Comparison of ENCODE assay signal across 10 mouse cellular contexts in genomic region chr4:136731008-136731609, GRCm38 (mm10).
DNase-seq lines count a peak whose midpoint lies in the region; ATAC-seq and TF ChIP-seq lines count a peak whose summit lies in the region.
"Had no signal": no experiment of that assay in that cellular context is flagged by ENCODE, and none has a peak within 500 bp of the region (broad histone marks: within the 10 kb centered on the region; RNA-seq: fewer than 3 reads in every experiment).

No protein-coding gene starts in this region.

- intact Hi-C loops in heart, postnatal 10 days (cut with DNase I) = loop anchor here (5.0 kb wide), 1 partner anchor 34 kb away; no protein-coding TSS in a partner anchor
- intact Hi-C loops in left cerebral cortex, postnatal 4 days (cut with DNase I) = no loop called here
- intact Hi-C loops in left cerebral cortex, adult 2 months (cut with DNase I) = no loop called here

- H3K9ac ChIP-seq in midbrain, embryonic 13.5 days (replicated peaks) = no peak overlapping the region

- H3K4me1 ChIP-seq in embryonic facial prominence, embryonic 10.5 days = peaks cover 81% of the 10 kb centered on the region
- H3K4me1 ChIP-seq in midbrain, embryonic 13.5 days (replicated peaks) = peaks cover 71% of the 10 kb centered on the region

- H3K27ac ChIP-seq in left cerebral cortex, adult 2 months = no peak overlapping the region; the same call in 1 of the 2 replicates
- H3K27ac ChIP-seq in embryonic facial prominence, embryonic 10.5 days (replicated peaks) = peak overlapping the region; percentile 59
- peak overlapping the region; percentile 46 for H3K27ac ChIP-seq in midbrain, embryonic 13.5 days

- no peak overlapping the region for H3K4me3 ChIP-seq in left cerebral cortex, adult 2 months
- no peak overlapping the region for H3K4me3 ChIP-seq in embryonic facial prominence, embryonic 10.5 days
- no peak overlapping the region for H3K4me3 ChIP-seq in midbrain, embryonic 13.5 days (replicated peaks)

- WGBS in embryonic facial prominence, embryonic 10.5 days = 78% methylated on average over 13 of the region's 13 CpGs
- 76% methylated on average over 13 of the region's 13 CpGs for WGBS in midbrain, embryonic 13.5 days

- TF ChIP-seq CTCF in left cerebral cortex, adult 2 months (IDR thresholded peaks at IDR 0.05) = no peak; the same call in 1 of the 2 replicates

- no peaks in the 10 kb centered on the region for H3K9me3 ChIP-seq in embryonic facial prominence, embryonic 10.5 days
- H3K9me3 ChIP-seq in midbrain, embryonic 13.5 days = no peaks in the 10 kb centered on the region

- H3K4me2 ChIP-seq in midbrain, embryonic 13.5 days (replicated peaks) = no peak overlapping the region

- H3K36me3 ChIP-seq in embryonic facial prominence, embryonic 10.5 days (replicated peaks) = peaks cover 21% of the 10 kb centered on the region
- H3K36me3 ChIP-seq in midbrain, embryonic 13.5 days = peaks cover 13% of the 10 kb centered on the region; the same call in 1 of the 2 replicates

- no peaks in the 10 kb centered on the region for H3K27me3 ChIP-seq in embryonic facial prominence, embryonic 10.5 days (replicated peaks; ENCODE audit: low read depth, poor library complexity, severe bottlenecking)
- H3K27me3 ChIP-seq in midbrain, embryonic 13.5 days = no peaks in the 10 kb centered on the region

- DNase-seq in heart, adult 11 months = peak; percentile 85
- no peak for DNase-seq in heart, postnatal 10 days
- peak; percentile 47 for DNase-seq in left cerebral cortex, postnatal 4 days
- DNase-seq in left cerebral cortex, adult 2 months (ENCODE audit: extremely low spot score in 1 of 2, low spot score in 2 of 2) = no peak
- DNase-seq in embryonic facial prominence, embryonic 10.5 days (ENCODE audit: low spot score) = no peak
- no peak for DNase-seq in urinary bladder, postnatal 4 days (ENCODE audit: low spot score in 2 of 2)
- no peak for DNase-seq in thymus, postnatal 36 days
- DNase-seq: liver; retina, postnatal 1 day had no signal

- ATAC-seq in midbrain, embryonic 13.5 days = no peak

Comparison
In these comparisons a context has a peak if more than half of its experiments do, and no peak if none do; other contexts are left out.
1. DNase-seq: peak in heart, adult 11 months (single experiment) and left cerebral cortex, postnatal 4 days (single experiment); none in heart, postnatal 10 days (0 of 2), left cerebral cortex, adult 2 months (0 of 2), embryonic facial prominence, embryonic 10.5 days (single experiment), urinary bladder, postnatal 4 days (0 of 2) and thymus, postnatal 36 days (0 of 2).